Mouse (Mus musculus) cortical plate, adult 2 months (tissue): Measurements from ENCODE around the gene Scgb2b15. TPM values are rescaled to one million over a fixed set of nuclear protein-coding genes. Genes with fewer than 3 reads are reported as not detected.
"Not testable (repeated sequence)": the region's sequence is repeated elsewhere in the genome, so short reads cannot be mapped to it uniquely, and the experiment has no call there.

Source experiments
- H3K27ac ChIP-seq: fragments of 200-500 bp; 2 replicates; pipeline ENCODE4 v1.5.1; 2012; ENCODE audit warnings: low read length, control low read depth, inconsistent platforms; ENCODE audit not compliant: insufficient read depth
- H3K4me1 ChIP-seq: fragments of 200-500 bp; 2 replicates; pipeline ENCODE4 v1.6.1; 2011; ENCODE audit warnings: low read length; ENCODE audit not compliant: control insufficient read depth, insufficient read depth
- H3K4me3 ChIP-seq: fragments of 200-500 bp; 2 replicates; pipeline ENCODE4 v1.5.1; 2011; ENCODE audit warnings: mild to moderate bottlenecking, low read length, control low read depth; ENCODE audit not compliant: insufficient read depth
- polyA plus RNA-seq: library from polyadenylated mRNA; depleted of rRNA; stranded (reverse); fragments of >200 nt; gene quantifications from 2 replicates; pipeline ENCODE4 v1.2.3, GENCODE M21; 2012; rRNA removed

Scgb2b15 gene
- not detected in 2 replicates for polyA plus RNA-seq

- H3K4me1 ChIP-seq, H3K4me3 ChIP-seq, H3K27ac ChIP-seq: not testable (repeated sequence)
Measured at GRCm38 (mm10) chr7:32829562-32829961, at the start of gene Scgb2b15. Gene Scgb2b15, minus strand, starts transcription at chr7:32829662.

GRCm38 (mm10) chr7:32836254-32836653 is 6.8 kb upstream of the Scgb2b15 start, which contains the start of gene Scgb1b15:
Gene Scgb1b15, plus strand, starts transcription at chr7:32836554.
- H3K27ac ChIP-seq, H3K4me3 ChIP-seq, H3K4me1 ChIP-seq: not testable (repeated sequence)

Other genes starting within 250 kb of the Scgb2b15 start
- gene Scgb1b15, start 6.9 kb upstream of the Scgb2b15 start, polyA plus RNA-seq = not detected in 2 replicates
- not detected in 2 replicates for gene Scgb2b17, start 226.9 kb upstream of the Scgb2b15 start, polyA plus RNA-seq
- not detected in 2 replicates for gene Scgb1b17, start 233.8 kb upstream of the Scgb2b15 start, polyA plus RNA-seq